Mouse (Mus musculus) megakaryocyte, embryonic 14.5 days (primary cell): Measurements from ENCODE around the gene Ercc2.

Experiments used
- FLI1 ChIP-seq: IDR thresholded peaks from 2 replicates; pipeline ENCODE4 v1.6.1; 2012; ENCODE audit warnings: low read length, inconsistent platforms, mixed read lengths
- GATA1 ChIP-seq: IDR thresholded peaks from 3 replicates; pipeline ENCODE4 v1.6.1; 2012; ENCODE audit warnings: mixed read lengths, low read length, inconsistent platforms, borderline replicate concordance

GRCm38 (mm10) chr7:19381377-19382165 is at the start of gene Ercc2:
- TF ChIP-seq GATA1 (no peak), FLI1 (no peak)
